Mouse (Mus musculus) liver, embryonic 11.5 days (tissue): ENCODE measurements around the gene Mogat1. TPM values are rescaled to one million over a fixed set of nuclear protein-coding genes. Genes with fewer than 3 reads are reported as not detected.
A peak's percentile ranks its signal among the peaks of the same experiment; 100 is the strongest.
"Not testable (repeated sequence)": the region's sequence is repeated elsewhere in the genome, so short reads cannot be mapped to it uniquely, and the experiment has no call there.

ENCODE experiments used
- ATAC-seq: fragments of 200-750 bp; cut with Nextera tagmentation; replicated peaks from 2 replicates; pipeline ENCODE4 v1.8.0; 2017; ENCODE audit warnings: moderate number of reproducible peaks, mild to moderate bottlenecking, moderate TSS enrichment, moderate library complexity; ENCODE audit not compliant: low FRiP score
- DNase-seq: peaks from one replicate; pipeline ENCODE4 v3.0.0-alpha.2; 2017; ENCODE audit warnings: low spot score
- H3K27ac ChIP-seq: fragments of 300-500 bp; sonication (generic); 2 replicates; pipeline ENCODE4 v1.5.1; 2014; ENCODE audit warnings: mild to moderate bottlenecking, low read depth, low read length, control low read depth
- H3K27me3 ChIP-seq: fragments of 300-500 bp; sonication (generic); replicated peaks from 2 replicates; pipeline ENCODE4 v1.6.1; 2014; ENCODE audit warnings: low read length, mixed read lengths; ENCODE audit not compliant: control insufficient read depth, insufficient read depth
- H3K36me3 ChIP-seq: fragments of 300-500 bp; sonication (generic); 2 replicates; pipeline ENCODE4 v1.6.1; 2014; ENCODE audit warnings: mild to moderate bottlenecking, low read length, moderate library complexity, mixed read lengths; ENCODE audit not compliant: control insufficient read depth, insufficient read depth
- H3K4me1 ChIP-seq: fragments of 300-500 bp; sonication (generic); replicated peaks from 2 replicates; pipeline ENCODE4 v1.6.1; 2014; ENCODE audit warnings: low read length, mixed read lengths; ENCODE audit not compliant: control insufficient read depth, insufficient read depth
- H3K4me2 ChIP-seq: fragments of 300-500 bp; sonication (generic); 2 replicates; pipeline ENCODE4 v1.6.1; 2014; ENCODE audit warnings: mild to moderate bottlenecking, control low read depth, moderate library complexity
- H3K4me3 ChIP-seq: fragments of 300-500 bp; sonication (generic); 2 replicates; pipeline ENCODE4 v1.5.1; 2014; ENCODE audit warnings: low read depth, low read length, control low read depth
- H3K9ac ChIP-seq: fragments of 300-500 bp; sonication (generic); 2 replicates; pipeline ENCODE4 v1.6.1; 2014; ENCODE audit warnings: low read depth, low read length, control low read depth
- H3K9me3 ChIP-seq: fragments of 300-500 bp; sonication (generic); 2 replicates; pipeline ENCODE4 v1.6.1; 2016; ENCODE audit warnings: low read length, inconsistent platforms, mixed read lengths; ENCODE audit not compliant: control insufficient read depth
- WGBS: fragments of 180-500 bp; shearing (Covaris S2); extraction: QIAGEN DNeasy Blood & Tissue Kit; methylation state at CpG from one replicate; pipeline ENCODE4 v1.1.7; 2014; 5-methylcytosine and 5-hydroxymethylcytosine counted together
- polyA plus RNA-seq: library from polyadenylated mRNA; unstranded; fragments of >200 nt; fragmentation: Nextera tagmentation; extraction: Ambion mirVana; gene quantifications from 2 replicates; pipeline ENCODE4 v1.2.1, GENCODE M21; 2014

The Mogat1 gene
- polyA plus RNA-seq, result not detected in 2 replicates

DNA sequence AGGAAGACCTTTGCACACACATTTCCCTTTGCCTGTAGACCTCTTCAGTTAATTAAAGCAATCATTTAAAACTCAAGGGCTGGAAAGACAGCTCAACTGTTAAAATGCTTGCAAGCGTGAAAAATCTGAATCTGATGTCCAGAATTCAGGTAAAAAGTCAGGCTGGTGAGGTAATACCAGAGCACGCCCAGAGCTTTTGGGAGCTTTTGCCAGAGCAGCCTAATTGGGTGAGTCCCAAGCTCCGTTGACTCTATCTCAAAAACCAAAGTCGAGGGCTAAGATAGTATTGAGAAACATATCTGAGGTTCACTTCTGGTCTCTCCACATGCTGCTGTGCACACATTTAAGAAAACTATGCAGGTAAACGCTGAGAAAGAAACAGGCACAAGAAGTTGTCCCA is at the start of gene Mogat1:
Gene Mogat1, plus strand, starts transcription at position 130 of the 400 bp plus-strand sequence.
- Histone ChIP-seq H3K4me1 (no peaks in the 10 kb centered on the region), H3K27me3 (peaks cover 18% of the 10 kb centered on the region), H3K9ac (no peak within 1 kb of the TSS), H3K9me3 (no peaks in the 10 kb centered on the region), H3K27ac (no peak within 1 kb of the TSS), H3K36me3 (no peaks in the 10 kb centered on the region), H3K4me3 (peak within 1 kb of the TSS; percentile 23; the same call in 1 of the 2 replicates), H3K4me2 (peak within 1 kb of the TSS; percentile 52)
- 61% methylated on average over 5 of the region's 5 CpGs for WGBS
- ATAC-seq (no peak), DNase-seq (no peak)

DNA sequence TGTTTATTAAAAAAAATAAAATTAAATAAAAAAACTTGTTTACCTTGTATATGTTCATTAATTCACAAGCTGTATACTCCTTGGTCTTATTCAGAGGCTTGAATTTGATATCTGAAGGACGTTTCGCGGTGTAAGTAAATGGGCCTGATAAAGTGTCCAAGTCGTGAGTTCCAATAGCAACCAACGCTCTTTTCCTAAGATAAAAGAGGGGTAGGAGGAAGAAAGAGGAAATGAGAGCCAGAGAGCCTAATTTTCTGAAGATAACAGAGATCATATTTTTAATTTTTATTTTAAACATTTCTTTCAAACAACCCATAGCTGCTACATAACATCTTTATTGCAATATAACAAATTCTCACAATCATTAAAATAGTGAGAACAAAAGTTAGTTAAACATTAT is 38.4 kb upstream of the Mogat1 start:
- Histone ChIP-seq H3K9ac (no peak overlapping the region), H3K27me3 (no peaks in the 10 kb centered on the region), H3K27ac (no peak overlapping the region), H3K4me3 (no peak overlapping the region), H3K9me3 (no peaks in the 10 kb centered on the region), H3K4me1 (no peaks in the 10 kb centered on the region), H3K4me2 (no peak overlapping the region), H3K36me3 (peaks cover 20% of the 10 kb centered on the region)
- no peak for DNase-seq
- WGBS, result 85% methylated on average over 5 of the region's 5 CpGs
- ATAC-seq, result no peak

DNA sequence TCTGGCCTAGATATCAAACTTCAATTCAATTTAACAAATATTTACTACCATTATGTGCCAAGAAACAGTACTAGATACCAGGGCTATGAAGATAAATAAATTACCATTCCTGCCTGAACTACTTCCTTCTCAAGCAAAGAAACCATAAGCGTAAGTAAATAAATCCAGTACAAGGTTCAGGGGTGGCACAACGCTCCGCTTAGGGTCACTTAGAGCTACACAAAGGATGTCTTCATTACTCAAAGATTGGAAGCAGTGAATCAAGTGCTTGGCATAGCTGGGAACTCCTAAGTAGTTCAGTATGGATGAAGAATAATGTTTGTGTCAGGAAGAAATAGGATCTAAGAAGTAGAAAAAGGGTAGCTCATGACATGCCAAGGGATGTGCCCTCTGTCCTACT is 27.4 kb upstream of the Mogat1 start:
- Histone ChIP-seq H3K4me3 (no peak overlapping the region), H3K4me1 (peaks cover 11% of the 10 kb centered on the region), H3K36me3 (peaks cover 9% of the 10 kb centered on the region; the same call in 1 of the 2 replicates), H3K27ac (no peak overlapping the region), H3K27me3 (no peaks in the 10 kb centered on the region), H3K4me2 (no peak overlapping the region), H3K9ac (no peak overlapping the region), H3K9me3 (no peaks in the 10 kb centered on the region)
- no peak for ATAC-seq
- 98% methylated on average over 3 of the region's 3 CpGs for WGBS
- no peak for DNase-seq

DNA sequence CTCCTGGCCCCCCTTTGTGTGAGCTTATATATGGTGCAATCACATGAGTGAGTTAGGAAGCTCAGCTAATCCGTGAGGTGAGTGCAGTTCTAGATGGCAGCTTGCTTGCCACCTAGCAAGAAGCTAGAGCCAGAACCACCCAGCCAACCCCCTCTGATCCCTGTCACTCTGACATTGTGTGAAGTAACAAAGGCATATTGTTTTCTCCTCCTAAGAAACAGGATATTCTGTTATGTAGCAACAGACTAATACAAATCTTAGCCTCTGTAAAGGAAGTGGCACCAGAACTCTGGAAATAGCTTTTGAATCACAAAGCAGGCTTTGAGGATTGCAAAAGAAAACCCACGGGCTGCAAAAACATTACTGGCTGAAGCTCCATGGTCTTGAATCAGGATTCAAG is 26.4 kb upstream of the Mogat1 start:
- Histone ChIP-seq H3K4me1 (peaks cover 11% of the 10 kb centered on the region), H3K27me3 (no peaks in the 10 kb centered on the region), H3K9ac (no peak overlapping the region), H3K9me3 (no peaks in the 10 kb centered on the region), H3K36me3 (peaks cover 9% of the 10 kb centered on the region; the same call in 1 of the 2 replicates), H3K27ac (no peak overlapping the region), H3K4me2 (no peak overlapping the region), H3K4me3 (no peak overlapping the region)
- WGBS, result 73% methylated on average over 2 of the region's 2 CpGs
- ATAC-seq (no peak), DNase-seq (no peak)

DNA sequence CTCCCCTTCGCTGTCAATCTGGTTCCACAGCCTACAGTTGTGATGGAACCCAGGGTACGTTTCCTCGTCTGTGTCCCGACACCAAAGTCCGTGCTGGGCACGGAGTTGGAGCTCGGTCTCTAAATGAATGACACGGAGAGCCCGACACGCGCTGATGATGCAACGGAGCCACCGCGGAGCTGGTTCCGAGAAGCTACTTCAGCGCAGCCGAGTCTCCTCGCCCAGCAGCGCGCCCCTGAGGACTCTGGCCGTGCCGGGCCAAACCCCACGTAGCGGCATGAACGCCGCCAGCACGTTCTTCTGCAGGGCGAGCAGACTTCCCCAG is 22.4 kb upstream of the Mogat1 start:
- WGBS, result under 1% methylated on average over 28 of the region's 28 CpGs
- peak overlapping the region; percentile 49 for H3K27ac ChIP-seq
- ATAC-seq, result no peak; the same call in 1 of the 2 replicates
- no peak for DNase-seq
- H3K9me3 ChIP-seq, result no peaks in the 10 kb centered on the region
- H3K27me3 ChIP-seq, result no peaks in the 10 kb centered on the region
- peak overlapping the region; percentile 88 for H3K9ac ChIP-seq
- H3K36me3 ChIP-seq, result no peaks in the 10 kb centered on the region
- H3K4me3 ChIP-seq, result peak overlapping the region; percentile 90
- H3K4me1 ChIP-seq, result peaks cover 15% of the 10 kb centered on the region
- H3K4me2 ChIP-seq, result peak overlapping the region; percentile 73

DNA sequence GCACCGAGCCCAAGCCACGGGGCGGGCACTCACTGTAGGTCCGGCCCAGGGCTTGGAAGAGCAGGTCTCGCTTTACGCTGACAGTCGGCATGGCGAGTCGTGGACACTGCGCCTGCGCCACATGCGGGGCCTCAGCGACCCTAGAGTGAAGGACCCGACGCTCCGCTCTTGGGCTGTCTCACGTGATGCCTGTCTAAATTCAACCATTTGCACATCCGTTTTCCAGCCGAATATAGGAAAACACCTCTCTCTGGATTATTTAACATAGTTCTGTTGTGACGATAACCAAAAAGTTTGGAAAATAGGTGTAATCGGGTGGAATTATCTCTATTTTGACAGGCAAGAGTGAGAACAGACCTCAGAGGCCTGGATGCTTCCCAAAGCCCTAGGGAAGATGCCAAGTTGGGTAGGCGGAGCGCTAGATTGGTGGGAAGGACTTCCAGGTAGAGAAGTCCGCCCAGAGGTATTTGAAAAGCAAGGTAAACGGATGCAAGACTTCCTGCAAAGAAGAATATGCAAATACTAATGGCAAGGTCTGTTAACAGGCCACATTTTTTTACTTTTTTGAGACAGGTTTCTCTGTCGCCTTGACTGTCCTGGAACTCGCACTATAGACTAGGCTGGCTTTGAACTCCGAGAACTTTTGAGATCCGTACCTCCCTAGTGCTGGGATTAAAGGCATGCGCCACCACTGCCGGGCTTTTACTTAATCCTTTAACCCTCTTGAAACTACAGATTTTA is 21.9 kb upstream of the Mogat1 start, which contains the start of gene Farsb:
Gene Farsb, minus strand, starts transcription at position 146 of the 741 bp plus-strand sequence.
- WGBS, result under 1% methylated on average over 31 of the region's 31 CpGs
- peak within 1 kb of the TSS; percentile 88 for H3K9ac ChIP-seq

DNA sequence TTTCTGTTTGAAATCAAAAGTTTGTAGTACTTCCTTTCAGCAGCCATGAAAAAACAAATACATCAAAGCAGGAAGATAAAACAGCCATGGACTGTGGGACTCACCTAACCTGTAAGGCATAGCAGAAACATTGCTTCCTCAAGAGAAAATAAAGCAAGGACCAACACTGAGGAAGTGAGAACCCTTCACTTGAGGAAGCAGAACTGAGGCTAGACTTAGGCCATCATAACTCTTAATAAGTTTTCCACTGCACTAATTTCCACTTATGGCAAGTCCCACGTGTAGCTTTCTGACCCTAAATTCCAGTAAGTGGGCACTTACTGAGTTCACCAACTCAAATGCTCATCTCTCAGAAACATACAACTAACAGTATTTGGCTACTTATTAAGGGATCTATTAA is 20.6 kb upstream of the Mogat1 start:
- ATAC-seq (no peak), DNase-seq (no peak)
- Histone ChIP-seq H3K9ac (peak overlapping the region; percentile 88; the same call in 1 of the 2 replicates), H3K4me3 (0 out of 2 replicates have a peak overlapping the region, but pooled peaks have one; percentile 90), H3K36me3 (no peaks in the 10 kb centered on the region), H3K4me1 (peaks cover 11% of the 10 kb centered on the region), H3K4me2 (no peak overlapping the region; the same call in 1 of the 2 replicates), H3K9me3 (no peaks in the 10 kb centered on the region), H3K27ac (no peak overlapping the region), H3K27me3 (no peaks in the 10 kb centered on the region)
- WGBS, result 78% methylated on average over 1 of the region's 1 CpGs

More for the DNA sequence above, 21.9 kb upstream of the Mogat1 start, which contains the start of gene Farsb:
- Histone ChIP-seq H3K4me3 (peak within 1 kb of the TSS; percentile 90), H3K9me3 (no peaks in the 10 kb centered on the region), H3K27ac (peak within 1 kb of the TSS; percentile 49), H3K36me3 (no peaks in the 10 kb centered on the region), H3K4me1 (peaks cover 11% of the 10 kb centered on the region), H3K27me3 (no peaks in the 10 kb centered on the region), H3K4me2 (peak within 1 kb of the TSS; percentile 73)
- DNase-seq (peak; percentile 84), ATAC-seq (peak; percentile 96)

DNA sequence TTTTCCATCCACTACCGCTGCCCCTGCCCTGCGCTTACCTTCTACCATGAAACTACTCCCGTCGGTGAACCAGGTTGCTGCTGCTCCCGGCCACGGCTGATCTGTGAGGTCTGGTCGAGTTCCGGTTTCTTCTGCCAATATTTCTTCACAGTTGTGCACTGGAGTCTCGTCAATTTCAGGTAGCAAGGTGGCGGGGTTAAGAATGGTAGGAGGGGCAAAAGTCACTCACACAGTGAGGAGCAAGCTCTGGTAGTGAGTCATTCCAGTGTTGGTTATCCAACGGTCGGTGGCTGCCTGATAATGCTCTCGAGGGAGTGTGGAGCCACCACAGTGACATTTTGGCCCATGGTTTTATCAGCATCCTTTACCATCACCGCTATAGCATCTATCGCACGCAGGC is 9.8 kb upstream of the Mogat1 start:
- no peaks in the 10 kb centered on the region for H3K27me3 ChIP-seq
- H3K27ac ChIP-seq, result no peak overlapping the region
- no peaks in the 10 kb centered on the region for H3K9me3 ChIP-seq
- no peak overlapping the region for H3K9ac ChIP-seq
- no peak overlapping the region for H3K4me2 ChIP-seq
- ATAC-seq (no peak), DNase-seq (no peak)
- no peak overlapping the region for H3K4me3 ChIP-seq
- no peaks in the 10 kb centered on the region for H3K4me1 ChIP-seq
- H3K36me3 ChIP-seq, result no peaks in the 10 kb centered on the region
- 87% methylated on average over 16 of the region's 16 CpGs for WGBS

DNA sequence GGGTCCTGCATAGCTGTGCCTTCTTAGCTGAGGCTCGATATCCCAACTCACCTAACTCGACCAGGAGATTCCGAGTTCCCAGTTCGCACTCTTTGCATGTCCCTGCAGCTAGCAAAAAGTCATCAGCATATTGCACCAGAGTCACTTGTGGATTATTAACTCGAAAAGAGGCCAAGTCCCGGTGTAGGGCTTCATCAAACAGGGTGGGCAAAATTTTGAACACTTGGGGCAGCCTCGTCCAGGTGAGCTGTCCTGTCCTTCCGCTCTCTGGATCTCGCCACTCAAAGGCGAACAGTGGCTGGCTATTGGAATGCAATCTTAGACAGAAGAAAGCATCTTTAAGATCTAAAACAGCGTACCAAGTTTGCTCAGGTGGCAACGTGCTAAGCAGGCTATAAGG is 8.9 kb upstream of the Mogat1 start:
- not testable (repeated sequence) for DNase-seq, ATAC-seq

More for the DNA sequence above, 8.9 kb upstream of the Mogat1 start:
- not testable (repeated sequence) for H3K9ac ChIP-seq, H3K4me3 ChIP-seq, H3K4me1 ChIP-seq, H3K36me3 ChIP-seq, H3K9me3 ChIP-seq, H3K27ac ChIP-seq, H3K4me2 ChIP-seq, H3K27me3 ChIP-seq
- 83% methylated on average over 12 of the region's 12 CpGs for WGBS
